Mouse (Mus musculus): Measurements from ENCODE around the gene Gm4559. TPM values are rescaled to one million over a fixed set of nuclear protein-coding genes. Genes with fewer than 3 reads are reported as not detected.
"Not testable (repeated sequence)": the region's sequence is repeated elsewhere in the genome, so short reads cannot be mapped to it uniquely, and the experiment has no call there.

Gene Gm4559
- polyA plus RNA-seq, 1 experiment = not detected

GRCm38 (mm10) chr7:142255517-142255916 lies 18.6 kb downstream of the Gm4559 start:
- TF ChIP-seq GATA1 (IDR thresholded peaks at IDR 0.05; ENCODE audit: low read length) = no peak

GRCm38 (mm10) chr7:142249824-142250223 lies 24.3 kb downstream of the Gm4559 start:
- no peak for TF ChIP-seq GATA1 (IDR thresholded peaks at IDR 0.05; ENCODE audit: low read length)

- TF ChIP-seq GATA1 (IDR thresholded peaks at IDR 0.05; ENCODE audit: low read length) = no peak
These were observed 33.2 kb downstream of the Gm4559 start, which contains the start of gene Gm40460 for GRCm38 (mm10) chr7:142240978-142241377. TSS of gene Gm40460 (minus strand) at chr7:142241078.

DNA sequence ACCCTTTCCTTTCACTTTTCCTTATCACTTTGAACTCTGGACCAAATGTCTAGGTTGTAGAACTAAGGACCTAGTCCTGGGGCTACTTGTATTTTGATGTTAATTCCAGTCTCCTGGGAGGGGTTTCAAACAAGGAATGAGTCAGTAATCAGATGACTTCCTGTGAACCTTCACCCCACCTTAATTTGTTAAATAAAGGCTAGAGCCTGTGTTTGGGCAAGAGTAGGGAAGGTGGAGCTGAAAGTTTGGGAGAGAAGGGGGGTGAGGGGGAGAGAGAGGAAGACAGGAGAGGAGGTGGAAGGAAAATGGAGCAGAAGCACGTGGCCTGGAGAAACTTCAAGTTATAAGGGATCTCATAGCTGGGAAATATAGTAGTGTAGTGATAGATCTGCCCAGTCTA lies 42.6 kb downstream of the Gm4559 start:
- TF ChIP-seq GATA1 (IDR thresholded peaks at IDR 0.05; ENCODE audit: low read length) = no peak

GRCm38 (mm10) chr7:142229871-142230270 lies 44.3 kb downstream of the Gm4559 start, which contains the start of gene Krtap5-5:
TSS of gene Krtap5-5 (minus strand) at chr7:142229971.
- not testable (repeated sequence) for TF ChIP-seq GATA1 (IDR thresholded peaks at IDR 0.05; ENCODE audit: low read length)

- TF ChIP-seq GATA1 (IDR thresholded peaks at IDR 0.05; ENCODE audit: low read length) = no peak
These were observed 49.6 kb downstream of the Gm4559 start for GRCm38 (mm10) chr7:142224518-142224917.

Other genes with a start within 250 kb of the Gm4559 start
- 38.6 and 39.4 TPM in 2 replicates for gene Mob2, start 213.3 kb downstream of the Gm4559 start, polyA plus RNA-seq (2012)
- gene Dusp8, start 178.5 kb downstream of the Gm4559 start, polyA plus RNA-seq (2012) = 0.24 and 0.28 TPM in 2 replicates
- gene Gm45618, start 153.6 kb downstream of the Gm4559 start, polyA plus RNA-seq (2012) = not detected in 2 replicates
- gene Gm39115, start 138.3 kb downstream of the Gm4559 start, polyA plus RNA-seq (2012) = not detected in 2 replicates
- gene Gm45337, start 129.8 kb downstream of the Gm4559 start, polyA plus RNA-seq (2012) = not detected in 2 replicates
- not detected in 2 replicates for gene Gm29735, start 117.2 kb downstream of the Gm4559 start, polyA plus RNA-seq (2012)
- gene Gm4553, start 108.6 kb downstream of the Gm4559 start, polyA plus RNA-seq (2012) = not detected in 2 replicates
- gene Krtap5-2, start 98.4 kb downstream of the Gm4559 start, polyA plus RNA-seq (2012) = not detected in 2 replicates
- not detected in 2 replicates for gene Gm10153, start 84.0 kb downstream of the Gm4559 start, polyA plus RNA-seq (2012)
- gene Krtap5-3, start 73.0 kb downstream of the Gm4559 start, polyA plus RNA-seq (2012) = not detected in 2 replicates
- gene Gm7579, start 62.5 kb downstream of the Gm4559 start, polyA plus RNA-seq (2012) = not detected in 2 replicates
- not detected in 2 replicates for gene Krtap5-5, start 44.4 kb downstream of the Gm4559 start, polyA plus RNA-seq (2012)
- not detected in 2 replicates for gene Gm40460, start 33.3 kb downstream of the Gm4559 start, polyA plus RNA-seq (2012)
- gene Gm2431, start 16.0 kb downstream of the Gm4559 start, polyA plus RNA-seq (2012) = not detected in 2 replicates
- not detected in 2 replicates for gene Krtap5-1, start 22.8 kb upstream of the Gm4559 start, polyA plus RNA-seq (2012)
- gene Krtap5-4, start 29.2 kb upstream of the Gm4559 start, polyA plus RNA-seq (2012) = not detected in 2 replicates
- gene Ifitm10, start 99.4 kb upstream of the Gm4559 start, polyA plus RNA-seq (2012) = 0.06 TPM in 1 of 2 replicates, not detected in the other
- 24.2 and 26.1 TPM in 2 replicates for gene Gm49369, start 108.3 kb upstream of the Gm4559 start, polyA plus RNA-seq (2012)
- gene Ctsd, start 113.7 kb upstream of the Gm4559 start, polyA plus RNA-seq (2012) = 33.0 and 46.6 TPM in 2 replicates
- gene Syt8, start 160.5 kb upstream of the Gm4559 start, polyA plus RNA-seq (2012) = not detected in 2 replicates
- gene Tnni2, start 167.4 kb upstream of the Gm4559 start, polyA plus RNA-seq (2012) = not detected in 2 replicates
- not detected in 2 replicates for gene Lsp1, start 186.4 kb upstream of the Gm4559 start, polyA plus RNA-seq (2012)
- gene Tnnt3, start 224.5 kb upstream of the Gm4559 start, polyA plus RNA-seq (2012) = not detected in 2 replicates